ENCODE assay signal across 20 mouse cellular contexts in genomic region chr5:14391793-14392192, GRCm38 (mm10).
"Had no signal": no experiment of that assay in that cellular context is flagged by ENCODE, and none has a peak within 500 bp of the region (broad histone marks: within the 10 kb centered on the region; RNA-seq: fewer than 3 reads in every experiment).

No protein-coding gene starts in this region.

- DNase-seq: kidney, adult 2 months; kidney, postnatal 25 days; layer of hippocampus, adult 9-11 months; left cerebral cortex, postnatal 4 days; lung, adult 18-20 months; midbrain, embryonic 14.5 days; spleen, adult 18-20 months; thymus, adult 18-20 months; thymus, postnatal 36 days had no signal

- H3K4me3 ChIP-seq: layer of hippocampus, adult 2 months; limb, embryonic 12.5 days; limb, embryonic 15.5 days; megakaryocyte, embryonic 14.5 days; midbrain, embryonic 10.5 days; neural tube, embryonic 12.5 days; neural tube, embryonic 15.5 days; stomach, embryonic 15.5 days had no signal

- H3K4me1 ChIP-seq: limb, embryonic 12.5 days; limb, embryonic 15.5 days; megakaryocyte, embryonic 14.5 days; midbrain, embryonic 10.5 days; neural tube, embryonic 12.5 days; neural tube, embryonic 15.5 days; stomach, embryonic 15.5 days had no signal

- H3K27ac ChIP-seq: hindbrain, postnatal 0 days; kidney, postnatal 0 days; layer of hippocampus, adult 2 months; limb, embryonic 12.5 days; limb, embryonic 15.5 days; liver, embryonic 14.5 days; midbrain, embryonic 10.5 days; neural tube, embryonic 12.5 days; neural tube, embryonic 15.5 days; stomach, embryonic 15.5 days had no signal
